Mouse (Mus musculus) kidney, embryonic 14.5 days (tissue): ENCODE data around the gene Adamts3. TPM values are rescaled to one million over a fixed set of nuclear protein-coding genes. Genes with fewer than 3 reads are reported as not detected.

ENCODE experiments used
- ATAC-seq: fragments of 200-750 bp; cut with Nextera tagmentation; 2 replicates; pipeline ENCODE4 v1.8.0; 2017; ENCODE audit warnings: moderate number of reproducible peaks, mild to moderate bottlenecking, moderate TSS enrichment, moderate library complexity; ENCODE audit not compliant: low FRiP score, low TSS enrichment
- H3K27ac ChIP-seq: fragments of 300-500 bp; sonication (generic); 2 replicates; pipeline ENCODE4 v1.5.1; 2014; ENCODE audit warnings: low read depth, mild to moderate bottlenecking, low read length, moderate library complexity, mixed read lengths
- H3K27me3 ChIP-seq: fragments of 300-500 bp; sonication (generic); 2 replicates; pipeline ENCODE4 v1.6.1; 2014; ENCODE audit warnings: mild to moderate bottlenecking, low read length; ENCODE audit not compliant: control insufficient read depth, insufficient read depth
- H3K36me3 ChIP-seq: fragments of 300-500 bp; sonication (generic); 2 replicates; pipeline ENCODE4 v1.6.1; 2014; ENCODE audit warnings: low read length, mixed read lengths; ENCODE audit not compliant: control insufficient read depth, insufficient read depth
- H3K4me1 ChIP-seq: fragments of 300-500 bp; sonication (generic); 2 replicates; pipeline ENCODE4 v1.6.1; 2014; ENCODE audit warnings: low read length, mixed read lengths; ENCODE audit not compliant: control insufficient read depth, insufficient read depth
- H3K4me2 ChIP-seq: fragments of 300-500 bp; sonication (generic); replicated peaks from 2 replicates; pipeline ENCODE4 v1.6.1; 2014; ENCODE audit warnings: low read depth, mild to moderate bottlenecking, low read length
- H3K4me3 ChIP-seq: fragments of 300-500 bp; sonication (generic); 2 replicates; pipeline ENCODE4 v1.5.1; 2014; ENCODE audit warnings: mild to moderate bottlenecking, low read length
- H3K9ac ChIP-seq: fragments of 300-500 bp; sonication (generic); 2 replicates; pipeline ENCODE4 v1.6.1; 2014; ENCODE audit warnings: low read depth, mild to moderate bottlenecking, low read length, moderate library complexity
- H3K9me3 ChIP-seq: fragments of 300-500 bp; sonication (generic); 2 replicates; pipeline ENCODE4 v1.6.1; 2016; ENCODE audit warnings: low read length; ENCODE audit not compliant: control insufficient read depth
- WGBS: fragments of 180-500 bp; shearing (Covaris S2); extraction: QIAGEN DNeasy Blood & Tissue Kit; methylation state at CpG from one replicate; pipeline ENCODE4 v1.1.7; 2014; 5-methylcytosine and 5-hydroxymethylcytosine counted together
- polyA plus RNA-seq: library from polyadenylated mRNA; unstranded; fragments of >200 nt; fragmentation: Nextera tagmentation; extraction: Ambion mirVana; gene quantifications from 2 replicates; pipeline ENCODE4 v1.2.1, GENCODE M21; 2014

Gene Adamts3
- polyA plus RNA-seq, 1 experiment from 2014 or later = 3.4 TPM

DNA sequence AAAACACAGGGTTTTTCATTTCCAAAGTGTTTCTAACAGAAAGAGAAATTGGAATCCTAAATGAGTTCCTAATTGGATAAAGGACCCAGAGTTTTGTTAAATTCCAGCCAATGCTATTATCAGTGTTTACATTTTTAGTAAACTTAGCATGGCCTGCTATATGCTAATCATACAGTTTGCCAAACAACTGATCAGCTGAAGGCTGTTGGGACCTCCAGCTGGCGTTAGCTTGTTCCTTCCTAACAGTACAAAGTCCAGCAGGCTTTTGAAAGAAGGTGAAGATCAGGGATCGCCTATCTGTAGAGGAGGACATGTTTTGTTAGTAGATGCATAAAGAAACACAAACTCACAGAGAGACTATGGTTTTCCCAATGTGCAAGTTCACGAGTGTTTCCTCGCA lies 173.7 kb downstream of the Adamts3 start:
- Histone ChIP-seq H3K4me1 (no peaks in the 10 kb centered on the region), H3K9ac (no peak overlapping the region), H3K36me3 (no peaks in the 10 kb centered on the region), H3K27ac (no peak overlapping the region), H3K4me3 (no peak overlapping the region), H3K27me3 (no peaks in the 10 kb centered on the region), H3K4me2 (no peak overlapping the region), H3K9me3 (no peaks in the 10 kb centered on the region)
- WGBS = 71% methylated on average over 4 of the region's 4 CpGs
- ATAC-seq = no peak

DNA sequence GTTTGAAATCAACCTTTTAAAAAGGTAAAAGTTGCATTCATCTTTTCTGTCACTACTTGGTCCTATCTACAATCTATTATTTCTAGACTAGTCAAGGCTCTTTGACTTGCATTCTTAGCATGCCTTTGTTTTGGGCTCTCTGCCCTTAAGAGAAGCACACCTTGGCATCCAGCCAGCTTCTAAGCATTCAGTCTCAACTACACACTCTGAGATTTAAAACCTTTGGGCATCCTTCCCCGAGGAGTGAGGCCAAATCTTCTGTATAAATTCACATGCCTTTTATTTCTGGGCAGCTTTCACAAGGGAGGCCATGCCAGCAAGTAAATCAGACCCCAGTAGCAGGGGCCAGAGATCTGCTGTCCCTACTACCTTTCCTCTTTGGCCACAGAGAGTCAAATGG lies 178.9 kb downstream of the Adamts3 start:
- H3K9me3 ChIP-seq = no peaks in the 10 kb centered on the region
- no peak overlapping the region for H3K4me2 ChIP-seq
- H3K4me1 ChIP-seq = no peaks in the 10 kb centered on the region
- WGBS = 26% methylated on average over 1 of the region's 1 CpGs
- no peak for ATAC-seq
- H3K9ac ChIP-seq = no peak overlapping the region
- H3K27me3 ChIP-seq = no peaks in the 10 kb centered on the region
- H3K36me3 ChIP-seq = no peaks in the 10 kb centered on the region
- H3K4me3 ChIP-seq = no peak overlapping the region
- H3K27ac ChIP-seq = no peak overlapping the region

- H3K36me3 ChIP-seq = no peaks in the 10 kb centered on the region
- no peak overlapping the region for H3K4me3 ChIP-seq
- H3K27me3 ChIP-seq = no peaks in the 10 kb centered on the region
- ATAC-seq = no peak
- no peak overlapping the region for H3K27ac ChIP-seq
- H3K9ac ChIP-seq = no peak overlapping the region
- H3K4me2 ChIP-seq = no peak overlapping the region
- H3K9me3 ChIP-seq = no peaks in the 10 kb centered on the region
- no peaks in the 10 kb centered on the region for H3K4me1 ChIP-seq
- 89% methylated on average over 9 of the region's 9 CpGs for WGBS
Observed at GRCm38 (mm10) chr5:89701241-89702007, 181.7 kb downstream of the Adamts3 start.

DNA sequence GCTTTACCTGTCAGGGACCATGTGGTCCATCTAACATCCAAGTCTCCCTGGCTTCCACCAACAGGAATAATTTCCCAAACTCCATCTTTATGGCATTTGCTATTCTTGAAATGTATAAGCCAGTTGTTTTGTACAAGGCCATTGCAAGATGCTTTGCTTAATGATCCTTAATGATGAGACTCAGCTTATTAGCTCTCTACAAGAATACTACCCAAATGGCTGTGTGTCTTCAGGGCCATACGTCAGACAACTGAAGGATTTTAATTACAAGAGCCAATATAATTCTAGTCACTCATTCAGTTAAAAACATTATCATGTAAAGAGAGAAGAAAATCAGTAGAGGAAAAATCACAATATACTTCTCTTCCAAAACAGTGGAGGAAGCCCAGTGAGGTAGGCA lies 195.3 kb downstream of the Adamts3 start:
- no peaks in the 10 kb centered on the region for H3K27me3 ChIP-seq
- H3K9ac ChIP-seq = no peak overlapping the region
- no peak overlapping the region for H3K27ac ChIP-seq
- no peak for ATAC-seq
- H3K9me3 ChIP-seq = no peaks in the 10 kb centered on the region
- no peaks in the 10 kb centered on the region for H3K36me3 ChIP-seq
- H3K4me3 ChIP-seq = no peak overlapping the region
- 95% methylated on average over 1 of the region's 1 CpGs for WGBS
- no peak overlapping the region for H3K4me2 ChIP-seq
- no peaks in the 10 kb centered on the region for H3K4me1 ChIP-seq

DNA sequence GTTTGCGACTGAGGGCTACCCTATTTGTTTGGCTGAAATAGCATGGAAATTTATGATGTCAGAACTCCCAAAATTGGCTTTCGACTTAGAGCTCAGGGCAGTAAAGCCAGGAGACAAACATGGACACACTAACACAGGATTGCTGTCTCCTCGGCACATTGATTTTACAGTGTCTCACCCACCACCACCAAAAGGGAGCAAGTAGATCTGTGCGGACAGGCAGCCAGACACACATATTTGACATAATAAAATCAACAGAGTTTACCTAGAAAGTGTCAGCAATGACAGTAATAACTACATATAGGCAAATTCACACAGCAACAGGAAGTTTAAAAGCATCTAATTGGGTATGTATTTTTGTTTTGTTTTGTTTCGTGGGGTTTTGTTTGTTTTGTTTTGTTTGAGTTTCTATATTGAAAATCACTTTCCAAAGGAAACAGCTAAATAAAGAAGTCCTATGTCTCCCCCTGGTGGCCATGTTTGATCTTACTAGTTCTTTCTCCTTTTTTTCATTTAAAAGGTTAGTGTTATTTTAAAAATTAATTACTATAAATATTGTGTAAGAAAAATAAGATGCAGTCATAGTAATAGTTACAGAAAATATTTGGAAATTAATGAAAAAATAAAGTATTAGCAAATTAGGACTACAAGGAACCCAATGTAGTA lies 203.1 kb downstream of the Adamts3 start:
- H3K36me3 ChIP-seq = no peaks in the 10 kb centered on the region
- H3K4me1 ChIP-seq = no peaks in the 10 kb centered on the region
- no peak overlapping the region for H3K27ac ChIP-seq
- H3K4me3 ChIP-seq = no peak overlapping the region
- H3K4me2 ChIP-seq = no peak overlapping the region
- 55% methylated on average over 5 of the region's 5 CpGs for WGBS
- H3K9me3 ChIP-seq = no peaks in the 10 kb centered on the region
- H3K9ac ChIP-seq = no peak overlapping the region
- H3K27me3 ChIP-seq = no peaks in the 10 kb centered on the region
- no peak; the same call in 1 of the 2 replicates for ATAC-seq

DNA sequence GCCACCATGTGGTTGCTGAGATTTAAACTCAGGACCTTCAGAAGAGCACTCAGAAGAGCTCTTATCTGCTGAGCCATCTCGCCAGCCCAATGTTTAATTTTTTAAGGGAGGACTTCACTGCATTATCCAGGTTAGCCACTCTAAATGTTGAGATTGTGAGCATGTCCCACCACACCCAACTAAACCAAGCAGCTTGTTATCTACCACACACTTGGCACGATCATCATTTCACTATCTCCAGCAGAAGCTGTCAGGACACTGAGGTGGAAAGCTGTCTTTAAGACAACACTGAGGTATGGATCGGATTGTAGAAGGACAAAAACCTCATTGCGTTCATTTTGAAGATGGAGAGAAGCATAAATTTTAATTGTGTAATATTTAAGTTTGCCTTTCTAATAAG lies 205.0 kb downstream of the Adamts3 start:
- H3K4me1 ChIP-seq = no peaks in the 10 kb centered on the region
- no peak overlapping the region for H3K27ac ChIP-seq
- H3K4me3 ChIP-seq = no peak overlapping the region
- H3K36me3 ChIP-seq = no peaks in the 10 kb centered on the region
- H3K4me2 ChIP-seq = no peak overlapping the region
- ATAC-seq = no peak
- H3K9me3 ChIP-seq = no peaks in the 10 kb centered on the region
- WGBS = 93% methylated on average over 4 of the region's 4 CpGs
- H3K9ac ChIP-seq = no peak overlapping the region
- H3K27me3 ChIP-seq = no peaks in the 10 kb centered on the region

- no peak for ATAC-seq
- Histone ChIP-seq H3K4me1 (no peaks in the 10 kb centered on the region), H3K27me3 (no peaks in the 10 kb centered on the region), H3K9ac (no peak overlapping the region), H3K4me3 (no peak overlapping the region), H3K27ac (no peak overlapping the region), H3K4me2 (no peak overlapping the region), H3K9me3 (no peaks in the 10 kb centered on the region), H3K36me3 (no peaks in the 10 kb centered on the region)
- WGBS = 77% methylated on average over 9 of the region's 9 CpGs
Observed at GRCm38 (mm10) chr5:89674066-89674848, 208.9 kb downstream of the Adamts3 start.

- no peak for ATAC-seq
- no peaks in the 10 kb centered on the region for H3K9me3 ChIP-seq
- no peak overlapping the region for H3K9ac ChIP-seq
- 92% methylated on average over 4 of the region's 4 CpGs for WGBS
- H3K27me3 ChIP-seq = no peaks in the 10 kb centered on the region
- H3K4me3 ChIP-seq = no peak overlapping the region
- no peaks in the 10 kb centered on the region for H3K4me1 ChIP-seq
- H3K27ac ChIP-seq = no peak overlapping the region
- no peak overlapping the region for H3K4me2 ChIP-seq
- no peaks in the 10 kb centered on the region for H3K36me3 ChIP-seq
Observed at GRCm38 (mm10) chr5:89672950-89673349, 210.2 kb downstream of the Adamts3 start.

DNA sequence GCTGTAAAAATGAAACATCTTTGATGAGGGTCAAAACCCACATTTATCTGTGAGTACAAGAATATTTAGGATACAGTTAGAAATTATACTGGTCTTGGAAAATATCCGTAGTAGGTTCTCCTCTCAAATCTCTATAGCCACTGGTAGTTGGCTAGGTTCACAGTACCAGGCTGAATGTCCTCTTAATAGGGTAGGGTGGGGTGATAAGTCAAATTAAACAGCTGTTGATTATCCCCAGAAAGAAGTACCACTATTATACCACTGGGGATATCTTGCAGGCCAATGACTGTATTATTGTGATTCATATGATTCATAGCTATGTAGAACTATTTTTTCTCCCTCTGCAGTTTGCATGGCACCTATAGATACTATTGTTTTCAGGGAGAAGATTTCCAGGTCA lies 228.8 kb downstream of the Adamts3 start:
- H3K9me3 ChIP-seq = no peaks in the 10 kb centered on the region
- ATAC-seq = no peak
- no peak overlapping the region for H3K27ac ChIP-seq
- no peak overlapping the region for H3K9ac ChIP-seq
- no peaks in the 10 kb centered on the region for H3K36me3 ChIP-seq
- H3K4me1 ChIP-seq = no peaks in the 10 kb centered on the region
- H3K4me2 ChIP-seq = no peak overlapping the region
- no peak overlapping the region for H3K4me3 ChIP-seq
- no peaks in the 10 kb centered on the region for H3K27me3 ChIP-seq
- WGBS = 85% methylated on average over 1 of the region's 1 CpGs
